In the genomic region with DNA sequence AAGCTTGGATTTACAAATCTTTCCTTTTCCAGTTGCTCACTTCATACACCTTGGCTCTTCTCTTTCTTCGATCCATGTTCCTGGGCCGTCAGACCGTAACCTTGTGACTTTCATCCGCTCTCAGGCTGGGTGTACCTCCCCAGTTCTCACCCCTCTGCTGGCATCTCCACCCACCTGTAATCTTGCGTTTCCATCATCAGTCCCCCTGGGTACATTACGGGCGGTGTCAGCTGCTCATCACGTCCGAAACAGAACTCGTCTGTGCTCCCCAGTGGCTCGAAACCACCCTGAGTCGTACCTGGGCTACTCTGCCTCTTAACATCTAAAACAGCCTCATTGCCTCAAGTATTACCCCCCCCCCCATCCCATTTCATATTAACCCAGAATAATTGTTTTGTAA, we compare ENCODE assay signal across 27 mouse cellular contexts.
"Had no signal": no experiment of that assay in that cellular context is flagged by ENCODE, and none has a peak within 500 bp of the region (broad histone marks: within the 10 kb centered on the region; RNA-seq: fewer than 3 reads in every experiment).

No protein-coding gene starts in this region.

- H3K4me1 ChIP-seq: embryonic facial prominence, embryonic 10.5 days; embryonic facial prominence, embryonic 12.5 days; embryonic facial prominence, embryonic 13.5 days; embryonic facial prominence, embryonic 15.5 days; forebrain, embryonic 10.5 days; forebrain, embryonic 12.5 days; forebrain, embryonic 13.5 days; forebrain, embryonic 15.5 days had no signal

- H3K27me3 ChIP-seq: forebrain, embryonic 15.5 days had no signal

- ATAC-seq: forebrain, embryonic 13.5 days; forebrain, embryonic 14.5 days; forebrain, embryonic 15.5 days; forebrain, embryonic 16.5 days; forebrain, postnatal 0 days had no signal

- H3K9me3 ChIP-seq: embryonic facial prominence, embryonic 10.5 days; embryonic facial prominence, embryonic 12.5 days; embryonic facial prominence, embryonic 13.5 days; embryonic facial prominence, embryonic 15.5 days; forebrain, embryonic 10.5 days; forebrain, embryonic 12.5 days; forebrain, embryonic 13.5 days; forebrain, embryonic 15.5 days had no signal

- H3K27ac ChIP-seq: embryonic facial prominence, embryonic 10.5 days; embryonic facial prominence, embryonic 12.5 days; embryonic facial prominence, embryonic 13.5 days; embryonic facial prominence, embryonic 15.5 days; forebrain, embryonic 10.5 days; forebrain, embryonic 12.5 days; forebrain, embryonic 13.5 days; forebrain, embryonic 15.5 days; gastrocnemius, adult 2 months; heart, adult 2 months had no signal

- H3K9ac ChIP-seq: embryonic facial prominence, embryonic 12.5 days; embryonic facial prominence, embryonic 13.5 days; embryonic facial prominence, embryonic 15.5 days; forebrain, embryonic 12.5 days; forebrain, embryonic 13.5 days; forebrain, embryonic 15.5 days; forebrain, postnatal 0 days had no signal

- H3K36me3 ChIP-seq: embryonic facial prominence, embryonic 10.5 days; embryonic facial prominence, embryonic 12.5 days; embryonic facial prominence, embryonic 13.5 days; embryonic facial prominence, embryonic 15.5 days; forebrain, embryonic 10.5 days; forebrain, embryonic 12.5 days; forebrain, embryonic 15.5 days had no signal

- H3K4me3 ChIP-seq: embryonic facial prominence, embryonic 10.5 days; embryonic facial prominence, embryonic 12.5 days; embryonic facial prominence, embryonic 13.5 days; embryonic facial prominence, embryonic 15.5 days; erythroblast, embryonic 14.5 days; forebrain, embryonic 10.5 days; forebrain, embryonic 12.5 days; forebrain, embryonic 13.5 days; forebrain, embryonic 15.5 days; gastrocnemius, adult 2 months; heart, adult 2 months had no signal

- DNase-seq: cerebellum, adult 9-10 months; cerebellum, adult 9-11 months; cerebellum, postnatal 10 days; cerebellum, postnatal 14 days; cerebellum, postnatal 25 days; cerebellum, postnatal 36 days; embryo, embryonic 11 days; forebrain, postnatal 0 days; gastrocnemius, adult 2 months; gastrocnemius, postnatal 10 days; gastrocnemius, postnatal 14 days; gastrocnemius, postnatal 25 days; gastrocnemius, postnatal 36 days; heart, adult 11 months; heart, adult 18-20 months; heart, adult 2 months had no signal

- H3K4me2 ChIP-seq: embryonic facial prominence, embryonic 12.5 days; embryonic facial prominence, embryonic 13.5 days; embryonic facial prominence, embryonic 15.5 days; forebrain, embryonic 12.5 days; forebrain, embryonic 13.5 days; forebrain, embryonic 15.5 days had no signal
